Mouse (Mus musculus): Measurements from ENCODE around the gene Morn4. TPM values are rescaled to one million over a fixed set of nuclear protein-coding genes. Genes with fewer than 3 reads are reported as not detected.

The Morn4 gene
- polyA plus RNA-seq, 1 experiment from 2014 or later: 38.1 TPM

DNA sequence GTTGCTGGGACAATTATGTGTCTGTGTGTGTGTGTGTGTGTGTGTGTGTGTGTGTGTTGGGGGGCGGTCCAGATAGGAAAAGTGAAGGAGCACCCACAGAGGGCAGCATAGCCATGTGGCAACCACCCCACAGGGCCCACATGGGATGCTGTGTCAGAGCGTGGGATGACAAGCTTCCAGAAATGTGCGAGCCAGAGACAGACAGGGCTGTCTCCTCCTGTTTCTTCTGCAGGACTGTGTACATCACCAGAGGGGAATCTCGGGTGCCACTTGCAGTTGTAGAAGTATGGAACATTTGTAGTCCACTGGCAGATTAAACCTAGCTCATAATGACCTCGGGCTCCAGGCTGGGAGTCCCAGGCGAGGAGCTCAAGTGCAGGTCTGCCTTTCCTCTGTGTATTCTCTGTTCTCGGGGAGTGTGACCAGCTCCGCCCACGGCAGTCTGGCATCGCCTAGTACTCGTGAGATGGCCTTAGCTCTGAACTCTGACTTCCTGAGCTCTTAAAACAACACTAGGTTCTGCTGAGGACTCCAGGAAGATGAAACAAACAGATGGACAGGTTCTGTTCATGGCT lies 51.2 kb downstream of the Morn4 start:
- DNase-seq (ENCODE audit: low read depth, low spot score) (no peak), ATAC-seq (no peak)
- no peak for TF ChIP-seq CTCF (IDR thresholded peaks at IDR 0.05)
- POLR2A ChIA-PET: interaction anchor here (0.5 to 2.3 kb wide), 6 partner anchors 10 to 1410 kb away, joined by 3 to 8 read pairs (median 4); partner anchors contain the start of gene Hoga1
- CTCF ChIA-PET: interaction anchor here (0.8 to 10.1 kb wide), 34 partner anchors 8 to 134 kb away, joined by 3 to 154 read pairs (median 8); partner anchors contain the start of genes 4933411K16Rik, Avpi1, Hoga1 and Marveld1
- no peaks in the 10 kb centered on the region for H3K27me3 ChIP-seq
- in situ Hi-C loops (cut with MboI; ENCODE audit: low pct_unique_long_range_greater_than_20kb): loop anchor here (5.0 kb wide), 1 partner anchor 37 kb away; no protein-coding TSS in a partner anchor

DNA sequence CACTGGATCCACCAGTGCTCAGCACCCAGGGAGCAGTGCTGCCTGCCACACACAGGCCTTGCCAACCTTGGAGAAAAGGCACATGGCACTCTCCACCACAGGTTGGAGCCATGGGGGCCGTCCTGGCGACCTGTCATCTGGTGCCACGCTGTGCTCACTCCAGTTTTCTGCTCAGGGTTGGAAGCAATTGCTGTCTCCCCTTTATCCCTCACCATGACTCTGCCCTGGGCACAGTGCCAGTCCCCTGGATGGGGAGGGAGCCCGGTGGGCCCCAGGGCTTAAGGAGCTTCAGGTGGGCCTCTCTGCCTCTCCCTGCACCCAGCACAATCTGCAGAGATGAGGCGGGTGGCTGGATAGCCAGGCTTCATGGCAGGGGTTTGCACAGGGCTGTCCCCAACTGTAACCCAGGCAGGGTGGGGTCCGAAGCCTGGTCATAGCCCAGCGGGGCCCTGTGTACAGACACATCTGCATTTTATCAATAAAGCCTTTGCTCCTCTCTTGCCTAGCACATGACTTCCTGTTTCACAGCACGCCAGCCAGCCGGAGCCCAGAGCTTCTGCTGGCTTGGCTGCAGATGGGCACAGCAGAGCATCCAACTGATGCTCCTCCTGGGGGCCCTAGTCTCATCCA lies 51.9 kb downstream of the Morn4 start:
- no peak for ATAC-seq
- no peaks in the 10 kb centered on the region for H3K27me3 ChIP-seq
- in situ Hi-C loops (cut with MboI; ENCODE audit: low pct_unique_long_range_greater_than_20kb): loop anchor here (5.0 kb wide), 1 partner anchor 38 kb away; no protein-coding TSS in a partner anchor
- ChIA-PET CTCF (interaction anchor here (0.7 to 10.1 kb wide), 20 partner anchors 8 to 135 kb away, joined by 3 to 154 read pairs (median 8); partner anchors contain the start of genes 4933411K16Rik, Hoga1, Marveld1 and Mms19), POLR2A (interaction anchor here (0.7 to 2.0 kb wide), 4 partner anchors 38 to 50 kb away, joined by 3 to 8 read pairs (median 3); no protein-coding TSS in a partner anchor)
- no peak for DNase-seq (ENCODE audit: low read depth, low spot score)
- no peak for TF ChIP-seq CTCF (IDR thresholded peaks at IDR 0.05)

DNA sequence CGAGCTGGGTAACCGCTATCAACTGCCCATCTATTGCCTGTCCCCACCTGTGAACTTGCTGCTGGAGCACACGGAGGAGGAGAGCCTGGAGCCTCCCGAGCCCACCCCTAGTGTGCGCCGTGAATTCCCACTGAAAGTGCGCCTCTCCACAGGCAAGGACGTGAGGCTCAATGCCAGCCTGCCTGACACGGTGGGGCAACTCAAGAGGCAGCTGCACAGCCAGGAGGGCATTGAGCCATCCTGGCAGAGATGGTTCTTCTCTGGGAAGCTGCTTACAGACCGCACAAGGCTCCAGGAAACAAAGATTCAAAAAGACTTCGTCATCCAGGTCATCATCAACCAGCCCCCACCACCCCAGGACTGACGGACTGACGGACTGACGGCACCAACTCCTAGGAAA lies 52.5 kb downstream of the Morn4 start:
- H3K27me3 ChIP-seq: no peaks in the 10 kb centered on the region
- TF ChIP-seq CTCF (IDR thresholded peaks at IDR 0.05): no peak
- no peak for ATAC-seq
- POLR2A ChIA-PET: interaction anchor here (0.7 kb wide), 1 partner anchor 46 kb away, joined by 3 read pairs; no protein-coding TSS in a partner anchor
- in situ Hi-C loops (cut with MboI; ENCODE audit: low pct_unique_long_range_greater_than_20kb): loop anchor here (5.0 kb wide), 1 partner anchor 39 kb away; no protein-coding TSS in a partner anchor
- no peak for DNase-seq (ENCODE audit: low read depth, low spot score)
- CTCF ChIA-PET: interaction anchor here (0.7 to 10.1 kb wide), 2 partner anchors 14 to 39 kb away, joined by 3 to 154 read pairs; no protein-coding TSS in a partner anchor

DNA sequence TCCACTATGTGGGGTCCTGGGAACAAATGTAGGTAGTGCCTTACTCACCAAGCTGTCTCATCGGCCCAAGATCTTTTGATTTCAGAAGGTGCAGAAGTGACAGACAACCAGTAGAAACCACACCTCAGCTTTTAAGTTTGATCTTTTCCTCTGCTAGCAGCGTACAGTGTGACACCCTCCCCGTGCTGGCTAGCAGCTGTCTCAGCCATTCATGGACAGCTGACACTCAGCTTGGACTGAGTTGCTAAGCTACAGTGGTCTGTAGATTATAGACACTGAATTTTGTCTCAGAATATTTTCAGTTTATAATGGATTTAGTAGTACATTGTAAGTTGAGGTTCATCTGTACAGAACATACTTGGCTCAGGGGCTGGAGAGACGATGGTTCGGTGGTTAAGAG lies 55.0 kb downstream of the Morn4 start:
- ChIA-PET POLR2A (no interaction called here), CTCF (interaction anchor here (0.8 to 10.1 kb wide), 5 partner anchors 14 to 135 kb away, joined by 3 to 154 read pairs (median 3); partner anchors contain the start of gene Hoga1)
- DNase-seq (ENCODE audit: low read depth, low spot score) (no peak), ATAC-seq (no peak)
- H3K27me3 ChIP-seq: no peaks in the 10 kb centered on the region
- TF ChIP-seq CTCF (IDR thresholded peaks at IDR 0.05): no peak
- in situ Hi-C loops (cut with MboI; ENCODE audit: low pct_unique_long_range_greater_than_20kb): loop anchor here (5.0 kb wide), 1 partner anchor 41 kb away; no protein-coding TSS in a partner anchor

DNA sequence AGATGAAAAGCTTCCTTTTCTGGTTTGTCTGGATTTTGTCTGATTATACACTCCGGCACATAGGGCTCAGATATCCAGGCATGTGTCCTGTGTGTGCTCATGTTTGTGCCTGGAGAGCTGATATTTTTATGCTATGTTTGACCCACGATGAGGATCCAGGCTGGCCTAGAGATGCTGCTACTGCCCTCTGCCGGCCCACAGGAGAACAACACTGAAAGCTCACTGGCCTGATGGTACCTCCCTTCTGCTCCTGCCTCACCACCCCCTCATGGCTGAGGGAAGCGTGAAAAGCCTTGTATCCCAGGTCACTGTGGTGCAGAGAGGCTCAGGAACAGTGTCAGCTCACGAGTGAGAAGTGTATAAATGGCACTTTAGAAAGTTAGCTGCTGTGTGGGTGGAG lies 60.0 kb downstream of the Morn4 start:
- peak; percentile 97 for TF ChIP-seq CTCF (IDR thresholded peaks at IDR 0.05)
- ChIA-PET POLR2A (interaction anchor here (0.6 to 2.0 kb wide), 4 partner anchors 12 to 156 kb away, joined by 3 to 6 read pairs (median 4); partner anchors contain the start of gene Ubtd1), CTCF (interaction anchor here (0.7 to 4.3 kb wide), 33 partner anchors 9 to 179 kb away, joined by 3 to 35 read pairs (median 5); partner anchors contain the start of genes 4933411K16Rik, Ankrd2, Exosc1 and Hoga1)
- in situ Hi-C loops (cut with MboI; ENCODE audit: low pct_unique_long_range_greater_than_20kb): loop anchor here (5.0 kb wide), 1 partner anchor 39 kb away; no protein-coding TSS in a partner anchor
- ATAC-seq (peak; percentile 80), DNase-seq (ENCODE audit: low read depth, low spot score) (no peak)
- no peaks in the 10 kb centered on the region for H3K27me3 ChIP-seq

Other genes starting within 250 kb of the Morn4 start
- 17.1 TPM for gene Frat2, start 238.2 kb downstream of the Morn4 start, polyA plus RNA-seq (2021)
- gene Rrp12, start 190.2 kb downstream of the Morn4 start, polyA plus RNA-seq (2021): 17.9 TPM
- gene Pgam1, start 174.4 kb downstream of the Morn4 start, polyA plus RNA-seq (2021): 883 TPM
- gene Exosc1, start 152.9 kb downstream of the Morn4 start, polyA plus RNA-seq (2021): 47.2 TPM
- 87.9 TPM for gene Zdhhc16, start 152.9 kb downstream of the Morn4 start, polyA plus RNA-seq (2021)
- gene Mms19, start 105.2 kb downstream of the Morn4 start, polyA plus RNA-seq (2021): 56.8 TPM
- 45.0 TPM for gene Ubtd1, start 104.6 kb downstream of the Morn4 start, polyA plus RNA-seq (2021)
- gene Ankrd2, start 50.4 kb downstream of the Morn4 start, polyA plus RNA-seq (2021): 0.83 TPM
- 51.2 TPM for gene Hoga1, start 40.7 kb downstream of the Morn4 start, polyA plus RNA-seq (2021)
- 2.7 TPM for gene 4933411K16Rik, start 34.1 kb downstream of the Morn4 start, polyA plus RNA-seq (2021)
- gene Pi4k2a, start 4.1 kb upstream of the Morn4 start, polyA plus RNA-seq (2021): 47.6 TPM
- 34.6 TPM for gene Avpi1, start 42.7 kb upstream of the Morn4 start, polyA plus RNA-seq (2021)
- 34.3 TPM for gene Marveld1, start 61.0 kb upstream of the Morn4 start, polyA plus RNA-seq (2021)
- 59.5 TPM for gene Zfyve27, start 77.6 kb upstream of the Morn4 start, polyA plus RNA-seq (2021)
- 0.04 TPM for gene Sfrp5, start 115.9 kb upstream of the Morn4 start, polyA plus RNA-seq (2021)
- 0.12 TPM for gene Golga7b, start 161.2 kb upstream of the Morn4 start, polyA plus RNA-seq (2021)